Mouse (Mus musculus): Measurements from ENCODE around the gene Acsm3.

DNA sequence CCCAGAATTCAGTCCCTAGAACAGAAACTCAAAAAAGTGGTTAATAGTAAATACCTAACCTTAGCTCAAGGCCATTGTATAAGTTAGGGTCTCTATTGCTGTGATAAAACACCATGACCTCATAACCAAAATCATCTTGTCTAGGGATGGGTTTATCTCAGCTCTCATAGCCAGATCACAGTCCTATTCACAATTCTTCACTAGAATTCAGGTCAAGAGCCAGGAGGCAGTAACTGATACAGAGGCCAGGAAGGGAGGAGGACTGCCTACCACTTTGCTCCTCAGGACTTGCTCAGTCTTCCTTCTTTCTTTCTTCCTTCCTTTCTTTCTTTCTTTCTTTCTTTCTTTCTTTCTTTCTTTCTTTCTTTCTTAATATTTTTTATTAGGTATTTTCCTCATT lies 34.6 kb downstream of the Acsm3 start:
- TF ChIP-seq CTCF (IDR thresholded peaks at IDR 0.05; ENCODE audit: extremely low read depth, insufficient read depth, insufficient read length, insufficient replicate concordance) = no peak
- TF ChIP-seq POLR2A (IDR thresholded peaks at IDR 0.05; ENCODE audit: low read depth, low read length) = no peak

All from spleen, adult 2 months (tissue).